Mouse (Mus musculus) cerebellum, adult 2 months (tissue): Measurements from ENCODE around the gene 1700029I15Rik.

Experiments
- CTCF ChIP-seq: fragments of 200-500 bp; IDR thresholded peaks from 2 replicates; pipeline ENCODE4 v1.5.1; 2011; ENCODE audit warnings: low read depth, mild to moderate bottlenecking, control low read depth, low read length, moderate library complexity, borderline replicate concordance; ENCODE audit not compliant: insufficient read depth
- POLR2A ChIP-seq: fragments of 200-500 bp; IDR thresholded peaks from 2 replicates; pipeline ENCODE4 v1.6.1; 2011; ENCODE audit warnings: low read length, control low read depth, borderline replicate concordance; ENCODE audit not compliant: insufficient read depth

DNA sequence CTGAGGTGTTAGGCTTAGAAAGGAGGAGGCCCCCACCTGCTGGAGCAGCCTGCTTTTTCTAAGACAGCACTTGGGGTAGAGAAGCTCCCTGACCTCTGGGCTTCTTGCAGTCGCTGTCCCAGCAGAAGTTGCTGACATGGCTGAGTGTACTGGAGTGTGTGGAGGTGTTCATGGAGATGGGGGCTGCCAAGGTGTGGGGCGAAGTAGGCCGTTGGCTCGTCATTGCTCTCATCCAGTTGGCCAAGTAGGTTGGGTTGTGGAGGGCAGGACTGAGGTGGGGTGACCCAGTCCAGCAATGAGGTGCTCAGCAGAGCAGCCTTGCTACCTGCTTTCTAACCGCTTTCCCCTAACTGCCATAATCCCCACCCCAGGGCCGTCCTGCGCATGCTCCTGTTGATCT is 5.0 kb upstream of the 1700029I15Rik start:
- TF ChIP-seq CTCF (no peak), POLR2A (no peak)
